Mouse (Mus musculus): ENCODE measurements around the gene Bspry.

DNA sequence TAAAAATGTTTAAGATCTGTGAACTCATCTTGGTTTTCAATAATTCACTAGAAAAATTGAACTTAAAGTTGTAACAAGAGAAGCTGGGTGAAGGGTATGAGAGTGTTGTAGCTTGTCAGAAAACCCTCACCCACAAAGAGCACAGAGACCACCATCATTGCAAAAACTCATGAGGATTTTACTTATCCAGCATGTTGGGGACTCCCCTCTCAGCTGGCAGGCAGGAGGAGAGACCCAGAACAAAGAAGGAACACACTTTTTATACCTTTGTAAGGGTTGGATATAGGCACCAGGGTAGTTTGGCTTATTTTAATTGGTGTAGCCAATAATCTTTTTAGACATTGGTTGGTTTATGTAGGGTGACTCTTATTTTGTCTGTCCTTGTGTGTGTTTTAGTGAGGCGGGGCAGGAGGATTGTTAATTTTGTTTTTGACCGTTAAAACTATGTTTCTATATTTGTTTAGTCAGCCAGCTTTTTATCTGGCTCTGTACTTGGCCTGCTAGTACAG lies 41.1 kb downstream of the Bspry start:
- TF ChIP-seq CTCF (IDR thresholded peaks at IDR 0.05; ENCODE audit: low read depth, low read length) (no peak), POLR2A (IDR thresholded peaks at IDR 0.05; ENCODE audit: extremely low read depth, insufficient read depth, low read length) (no peak)

Measured in liver, adult 2 months (tissue).